Mouse (Mus musculus): ENCODE results near the gene Rasgrp4.

DNA sequence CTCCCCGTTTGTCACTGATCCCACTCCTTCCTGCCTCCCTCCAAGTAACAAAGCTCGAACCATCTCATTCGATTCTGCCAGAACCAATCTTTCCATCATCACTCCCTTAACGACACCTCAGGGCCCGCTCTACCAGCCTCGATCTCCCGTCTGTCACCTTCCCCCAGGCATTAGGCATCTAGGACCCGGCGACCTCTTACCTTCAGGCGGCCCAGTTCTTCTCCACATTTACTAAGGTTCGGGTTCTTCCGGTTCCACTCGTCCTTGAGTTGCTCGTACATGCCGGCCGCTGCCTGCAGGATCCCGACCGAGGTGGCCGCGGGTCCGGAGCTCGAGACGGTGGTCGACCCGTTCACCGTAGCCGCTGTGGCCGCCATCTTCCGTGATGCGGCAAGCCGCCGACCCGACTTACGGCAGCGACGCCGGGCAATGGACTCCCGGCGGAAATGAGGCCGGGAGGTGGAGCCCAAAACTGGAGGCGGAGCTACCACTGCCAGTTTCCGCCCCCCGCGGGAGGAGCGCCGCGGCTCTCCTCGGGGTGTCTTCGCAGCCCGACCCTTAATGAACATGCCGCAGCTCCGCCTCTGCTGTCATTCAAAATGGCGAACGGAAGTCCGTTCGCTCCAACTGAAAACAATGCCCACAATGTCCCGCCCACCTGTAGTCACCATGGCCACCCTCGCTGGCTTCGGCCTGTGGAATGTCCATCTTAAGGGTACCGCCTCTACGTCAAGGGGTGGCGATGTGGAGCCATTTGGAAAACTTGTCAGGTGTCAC lies 45.6 kb downstream of the Rasgrp4 start, which contains the start of gene Psmd8:
- TF ChIP-seq CTCF (IDR thresholded peaks at IDR 0.05; ENCODE audit: control insufficient read depth, insufficient read depth, insufficient replicate concordance, low read depth, low read length) = peak; percentile 23; the same call in 1 of the 2 replicates
- TF ChIP-seq POLR2A (IDR thresholded peaks at IDR 0.05; ENCODE audit: control insufficient read depth, low read depth, low read length) = peak; percentile 85
